Mouse (Mus musculus): ENCODE results near the gene Flnb. TPM values are rescaled to one million over a fixed set of nuclear protein-coding genes. Genes with fewer than 3 reads are reported as not detected.

The Flnb gene
- total and polyA plus RNA-seq, 3 experiments = 29.5 to 74.0 (median 61.6) TPM

DNA sequence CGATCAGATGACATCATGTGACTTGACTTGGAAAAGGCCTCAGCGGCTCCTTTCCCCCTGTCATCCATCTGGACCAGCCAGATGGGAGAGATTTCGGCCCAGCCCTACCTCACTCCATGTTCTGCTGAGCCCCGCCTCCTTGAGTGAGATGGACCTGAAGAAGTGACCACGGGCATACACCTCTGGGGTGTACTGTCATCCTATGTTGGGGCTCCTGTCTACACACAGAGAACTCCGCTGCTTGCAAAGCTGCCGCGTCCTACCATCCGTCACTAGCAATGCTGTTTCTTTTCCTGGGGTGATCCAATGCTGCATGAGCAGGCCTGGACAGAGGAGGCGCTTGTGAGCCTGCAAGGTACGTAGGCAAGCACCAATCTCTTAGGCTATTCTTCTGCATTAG, 142.9 kb downstream of the Flnb start:
- DNase-seq (ENCODE audit: extremely low read depth) = peak; percentile 40
- no peaks in the 10 kb centered on the region for H3K9me3 ChIP-seq (replicated peaks; ENCODE audit: low read length)
- peaks cover 12 to 43% of the 10 kb centered on the region in 2 experiments for H3K4me1 ChIP-seq (ENCODE audit: control insufficient read depth in 1 of 2, insufficient read depth in 2 of 2)
- H3K4me2 ChIP-seq (ENCODE audit: insufficient read depth, low read depth, poor library complexity, severe bottlenecking) = no peak overlapping the region
- no peak overlapping the region for H3K4me3 ChIP-seq (replicated peaks in 1 of 3; ENCODE audit: low read depth in 2 of 3, low read length in 2 of 3, poor library complexity in 1 of 3)
- H3K36me3 ChIP-seq (replicated peaks in 1 of 2; ENCODE audit: control insufficient read depth in 1 of 2, insufficient read depth in 1 of 2, low read length in 1 of 2) = peaks cover 0 to 6% of the 10 kb centered on the region in 2 experiments
- no peak overlapping the region for H3K9ac ChIP-seq (ENCODE audit: insufficient read depth, low read depth)
- dilution Hi-C loops (cut with MboI; ENCODE audit: extremely low pct_ligation_motif_present, extremely low pct_unique_long_range_greater_than_20kb, low sequenced_read_pairs) = no loop called here
- H3K27me3 ChIP-seq (replicated peaks) = no peaks in the 10 kb centered on the region
- no peak overlapping the region for H3K27ac ChIP-seq (ENCODE audit: insufficient read depth, low read depth)
- no peaks in the 10 kb centered on the region for H3K79me2 ChIP-seq (replicated peaks; ENCODE audit: control insufficient read depth, extremely low read depth, insufficient read depth, poor library complexity, severe bottlenecking)
- TF ChIP-seq JUND (conservative IDR thresholded peaks at IDR 0.05; ENCODE audit: low read depth, low read length) (no peak), SMC3 (IDR thresholded peaks at IDR 0.05; ENCODE audit: low read depth, low read length) (peak; percentile 31), RAD21 (IDR thresholded peaks at IDR 0.05; ENCODE audit: low read depth, low read length) (peak; percentile 22), CTCF (conservative IDR thresholded peaks at IDR 0.05 in 1 of 2, IDR thresholded peaks at IDR 0.05 in 1 of 2; ENCODE audit: low read depth in 2 of 2, low read length in 2 of 2) (peak; percentile 31 to 57)
- in situ Hi-C loops (cut with MboI; ENCODE audit: low pct_ligation_motif_present, low pct_unique_long_range_greater_than_20kb, low sequenced_read_pairs) = loop anchor here (5.0 to 10.0 kb wide), 4 partner anchors 42 to 374 kb away; partner anchors contain the start of genes Abhd6 and Flnb

DNA sequence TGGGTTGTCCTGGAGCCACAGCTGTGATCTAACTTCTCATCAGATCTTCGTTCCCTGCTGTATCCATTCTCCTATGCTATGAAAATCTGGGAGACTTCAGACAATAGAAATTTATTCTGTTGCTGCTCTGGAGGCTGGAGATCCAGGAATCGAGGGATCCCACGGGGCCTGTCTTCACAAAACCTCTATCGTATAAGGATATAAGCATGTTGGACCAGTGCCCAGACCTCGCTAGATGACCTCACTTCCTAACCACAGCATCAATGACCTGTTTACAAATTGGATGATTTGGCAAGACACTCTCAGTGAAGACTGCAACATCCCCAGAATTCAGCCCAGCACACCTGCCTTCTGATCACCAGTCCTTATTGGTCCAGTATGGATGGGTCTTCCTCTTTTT, 144.0 kb downstream of the Flnb start:
- TF ChIP-seq USF1 (IDR thresholded peaks at IDR 0.05; ENCODE audit: low read depth, low read length) (no peak), ETS1 (conservative IDR thresholded peaks at IDR 0.05; ENCODE audit: low read depth, low read length) (no peak)
- Histone ChIP-seq H3K27ac (ENCODE audit: insufficient read depth, low read depth) (no peak overlapping the region), H3K36me3 (replicated peaks in 1 of 2; ENCODE audit: control insufficient read depth in 1 of 2, insufficient read depth in 1 of 2, low read length in 1 of 2) (peaks cover 3 to 17% of the 10 kb centered on the region in 2 experiments), H3K4me2 (ENCODE audit: insufficient read depth, low read depth, poor library complexity, severe bottlenecking) (no peak overlapping the region), H3K27me3 (replicated peaks) (no peaks in the 10 kb centered on the region), H3K9me3 (replicated peaks; ENCODE audit: low read length) (no peaks in the 10 kb centered on the region), H3K9ac (ENCODE audit: insufficient read depth, low read depth) (no peak overlapping the region), H3K4me1 (ENCODE audit: control insufficient read depth in 1 of 2, insufficient read depth in 2 of 2) (peaks cover 12 to 43% of the 10 kb centered on the region in 2 experiments), H3K4me3 (replicated peaks in 1 of 3; ENCODE audit: low read depth in 2 of 3, low read length in 2 of 3, poor library complexity in 1 of 3) (no peak overlapping the region), H3K79me2 (replicated peaks; ENCODE audit: control insufficient read depth, extremely low read depth, insufficient read depth, poor library complexity, severe bottlenecking) (no peaks in the 10 kb centered on the region)
- in situ Hi-C loops (cut with MboI; ENCODE audit: low pct_ligation_motif_present, low pct_unique_long_range_greater_than_20kb, low sequenced_read_pairs) (loop anchor here (5.0 to 10.0 kb wide), 4 partner anchors 41 to 373 kb away; partner anchors contain the start of genes Abhd6 and Flnb), dilution Hi-C loops (cut with MboI; ENCODE audit: extremely low pct_ligation_motif_present, extremely low pct_unique_long_range_greater_than_20kb, low sequenced_read_pairs) (no loop called here)
- DNase-seq (ENCODE audit: extremely low read depth) = no peak

DNA sequence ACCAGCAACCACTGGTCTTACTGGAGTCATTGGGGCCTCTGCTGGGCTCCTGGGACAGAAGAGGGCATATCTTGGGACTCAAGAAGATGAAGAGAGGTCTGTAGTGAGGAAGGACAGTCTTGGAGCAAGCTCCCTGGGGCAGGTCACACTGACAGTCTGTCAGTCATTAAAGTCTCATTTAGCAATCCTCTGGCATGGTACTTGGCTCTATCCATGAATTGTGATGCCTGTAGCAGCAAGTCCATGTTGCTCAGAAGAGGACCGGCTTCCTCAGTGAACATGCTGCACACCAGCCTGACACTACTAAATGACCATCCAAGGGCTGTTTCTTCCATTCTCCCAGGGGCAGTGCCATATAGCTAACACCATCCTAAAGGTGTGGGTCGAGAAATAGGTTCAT, 144.9 kb downstream of the Flnb start:
- Histone ChIP-seq H3K4me2 (ENCODE audit: insufficient read depth, low read depth, poor library complexity, severe bottlenecking) (no peak overlapping the region), H3K9ac (ENCODE audit: insufficient read depth, low read depth) (no peak overlapping the region), H3K9me3 (replicated peaks; ENCODE audit: low read length) (no peaks in the 10 kb centered on the region), H3K27ac (ENCODE audit: insufficient read depth, low read depth) (no peak overlapping the region), H3K4me3 (replicated peaks in 1 of 3; ENCODE audit: low read depth in 2 of 3, low read length in 2 of 3, poor library complexity in 1 of 3) (no peak overlapping the region), H3K36me3 (replicated peaks in 1 of 2; ENCODE audit: control insufficient read depth in 1 of 2, insufficient read depth in 1 of 2, low read length in 1 of 2) (peaks cover 10 to 26% of the 10 kb centered on the region in 2 experiments), H3K79me2 (replicated peaks; ENCODE audit: control insufficient read depth, extremely low read depth, insufficient read depth, poor library complexity, severe bottlenecking) (no peaks in the 10 kb centered on the region), H3K4me1 (ENCODE audit: control insufficient read depth in 1 of 2, insufficient read depth in 2 of 2) (peaks cover 12 to 43% of the 10 kb centered on the region in 2 experiments), H3K27me3 (replicated peaks) (no peaks in the 10 kb centered on the region)
- dilution Hi-C loops (cut with MboI; ENCODE audit: extremely low pct_ligation_motif_present, extremely low pct_unique_long_range_greater_than_20kb, low sequenced_read_pairs) = no loop called here
- in situ Hi-C loops (cut with MboI; ENCODE audit: low pct_ligation_motif_present, low pct_unique_long_range_greater_than_20kb, low sequenced_read_pairs) = loop anchor here (5.0 to 10.0 kb wide), 4 partner anchors 40 to 372 kb away; partner anchors contain the start of genes Abhd6 and Flnb
- DNase-seq (ENCODE audit: extremely low read depth) = no peak
- TF ChIP-seq USF1 (IDR thresholded peaks at IDR 0.05; ENCODE audit: low read depth, low read length) = no peak
- no peak for TF ChIP-seq PAX5 (IDR thresholded peaks at IDR 0.05; ENCODE audit: low read length)
- TF ChIP-seq GABPA (IDR thresholded peaks at IDR 0.05; ENCODE audit: insufficient replicate concordance, low read depth, low read length) = no peak
- no peak for TF ChIP-seq ETS1 (conservative IDR thresholded peaks at IDR 0.05; ENCODE audit: low read depth, low read length)
- TF ChIP-seq CHD1 (IDR thresholded peaks at IDR 0.05; ENCODE audit: low read depth, low read length) = no peak
- no peak for TF ChIP-seq MAX (IDR thresholded peaks at IDR 0.05; ENCODE audit: low read length)
- TF ChIP-seq RAD21 (IDR thresholded peaks at IDR 0.05; ENCODE audit: low read depth, low read length) = no peak
- no peak for TF ChIP-seq MAZ (IDR thresholded peaks at IDR 0.05; ENCODE audit: low read depth, low read length)
- TF ChIP-seq NRF1 (IDR thresholded peaks at IDR 0.05; ENCODE audit: low read depth, low read length) = no peak
- TF ChIP-seq USF2 (conservative IDR thresholded peaks at IDR 0.05; ENCODE audit: low read depth, low read length) = no peak
- TF ChIP-seq ZKSCAN1 (IDR thresholded peaks at IDR 0.05; ENCODE audit: borderline replicate concordance, low read depth, low read length) = no peak
- no peak for TF ChIP-seq MEF2A (IDR thresholded peaks at IDR 0.05; ENCODE audit: borderline replicate concordance, low read depth, low read length)
- TF ChIP-seq SMC3 (IDR thresholded peaks at IDR 0.05; ENCODE audit: low read depth, low read length) = no peak
- TF ChIP-seq JUND (conservative IDR thresholded peaks at IDR 0.05; ENCODE audit: low read depth, low read length) = no peak
